9 mouse cellular contexts compared by ENCODE assay signal in genomic region chr4:133024969-133025685, GRCm38 (mm10). TPM values are rescaled to one million over a fixed set of nuclear protein-coding genes. Genes with fewer than 3 reads are reported as not detected.
DNase-seq lines count a peak whose midpoint lies in the region; ATAC-seq lines count a peak whose summit lies in the region.
"Had no signal": no experiment of that assay in that cellular context is flagged by ENCODE, and none has a peak within 500 bp of the region (broad histone marks: within the 10 kb centered on the region; RNA-seq: fewer than 3 reads in every experiment).

No protein-coding gene starts in this region.

- H3K36me3 ChIP-seq in intestine, embryonic 16.5 days (ENCODE audit: control insufficient read depth, insufficient read depth, low read length), result no peaks in the 10 kb centered on the region
- no peaks in the 10 kb centered on the region for H3K36me3 ChIP-seq in midbrain, embryonic 15.5 days (replicated peaks)

- H3K4me2 ChIP-seq in intestine, embryonic 16.5 days (ENCODE audit: low read depth, low read length), result 0 out of 2 replicates have a peak overlapping the region, but pooled peaks have one; percentile 24
- peak overlapping the region; percentile 4; the same call in 1 of the 2 replicates for H3K4me2 ChIP-seq in midbrain, embryonic 15.5 days

- H3K9me3 ChIP-seq in intestine, embryonic 16.5 days (ENCODE audit: control insufficient read depth, low read length), result no peaks in the 10 kb centered on the region
- no peaks in the 10 kb centered on the region for H3K9me3 ChIP-seq in midbrain, embryonic 15.5 days
- H3K9me3 ChIP-seq: megakaryocyte, embryonic 14.5 days had no signal

- peak overlapping the region; percentile 55 for H3K9ac ChIP-seq in intestine, embryonic 16.5 days (ENCODE audit: low read depth, low read length)
- H3K9ac ChIP-seq in midbrain, embryonic 15.5 days, result 0 out of 2 replicates have a peak overlapping the region, but pooled peaks have one; percentile 6

- WGBS in intestine, embryonic 16.5 days, result 15% methylated on average over 10 of the region's 10 CpGs
- 15% methylated on average over 10 of the region's 10 CpGs for WGBS in midbrain, embryonic 15.5 days

- no peak overlapping the region for H3K4me3 ChIP-seq in intestine, embryonic 16.5 days (ENCODE audit: low read length)
- H3K4me3 ChIP-seq in midbrain, embryonic 15.5 days, result no peak overlapping the region
- H3K4me3 ChIP-seq: megakaryocyte, embryonic 14.5 days had no signal

- peak; percentile 72 to 86 for DNase-seq in adrenal gland, adult (ENCODE audit: inconsistent age in 2 of 2, low spot score in 1 of 2)
- no peak for DNase-seq in adrenal gland, adult 8-10 months
- peak; percentile 84 for DNase-seq in Muller cell, postnatal 12 days (ENCODE audit: inconsistent ontology term)
- peak; percentile 50 to 68 for DNase-seq in gastrocnemius, postnatal 4 days (ENCODE audit: low spot score in 2 of 2)
- DNase-seq in embryo, embryonic 9.5 days (ENCODE audit: extremely low spot score), result no peak
- no peak for DNase-seq in spleen, adult 18-20 months

- H3K27ac ChIP-seq in intestine, embryonic 16.5 days (ENCODE audit: low read length), result peak overlapping the region; percentile 77
- peak overlapping the region; percentile 42 for H3K27ac ChIP-seq in midbrain, embryonic 15.5 days

- no peaks in the 10 kb centered on the region for H3K27me3 ChIP-seq in intestine, embryonic 16.5 days (replicated peaks; ENCODE audit: control insufficient read depth, insufficient read depth, low read length)
- H3K27me3 ChIP-seq in midbrain, embryonic 15.5 days (replicated peaks), result no peaks in the 10 kb centered on the region
- H3K27me3 ChIP-seq: megakaryocyte, embryonic 14.5 days had no signal

- ATAC-seq in intestine, embryonic 16.5 days, result peak; percentile 57
- ATAC-seq in midbrain, embryonic 15.5 days (replicated peaks), result no peak

- H3K4me1 ChIP-seq in intestine, embryonic 16.5 days (ENCODE audit: control insufficient read depth, insufficient read depth, low read length), result peaks cover 80% of the 10 kb centered on the region
- peaks cover 69% of the 10 kb centered on the region for H3K4me1 ChIP-seq in midbrain, embryonic 15.5 days

RNA-seq across cellular contexts. Expression of gene Ahdc1, which starts 14.1 kb away (rescaled TPM):
- 100 to 1,000 TPM in 1 of 4 experiments, 10 to 100 TPM in 3; 72.0 to 109 (median 82.9) TPM for total RNA-seq in adrenal gland, adult 8-10 months (2022)
- 100 to 1,000 TPM; 107 to 112 TPM for total RNA-seq in gastrocnemius, postnatal 4 days (2021)
- polyA plus RNA-seq in intestine, embryonic 16.5 days (2015; fragmentation: Nextera tagmentation; extraction: Ambion mirVana), result 5.3 and 5.7 TPM in 2 replicates
- 13.5 and 14.4 TPM in 2 replicates for polyA plus RNA-seq in midbrain, embryonic 15.5 days (2015; fragmentation: Nextera tagmentation; extraction: Ambion mirVana)

RNA-seq across cellular contexts. Expression of gene Fgr, which starts 51.2 kb away (rescaled TPM):
- under 1 TPM; 0.42 to 0.92 (median 0.64) TPM for total RNA-seq in adrenal gland, adult 8-10 months (2022)
- under 1 TPM; 0.47 to 0.78 TPM for total RNA-seq in gastrocnemius, postnatal 4 days (2021)
- polyA plus RNA-seq in intestine, embryonic 16.5 days (2015; fragmentation: Nextera tagmentation; extraction: Ambion mirVana), result 3.1 and 3.5 TPM in 2 replicates
- 0.06 and 0.27 TPM in 2 replicates for polyA plus RNA-seq in midbrain, embryonic 15.5 days (2015; fragmentation: Nextera tagmentation; extraction: Ambion mirVana)

Comparison
In these comparisons a context has a peak if more than half of its experiments do, and no peak if none do; other contexts are left out.
1. DNase-seq: peak in adrenal gland, adult (2 of 2), Muller cell, postnatal 12 days (single experiment) and gastrocnemius, postnatal 4 days (2 of 2); none in adrenal gland, adult 8-10 months (single experiment), embryo, embryonic 9.5 days (single experiment) and spleen, adult 18-20 months (0 of 2).